Mouse (Mus musculus) lung, embryonic 14.5 days (tissue): ENCODE measurements at regions not wholly inside any gene's neighbourhood (a gene's known extent, or its start where the extent isn't known, plus 50 kb on each side); places are given as distances from the start of the nearest gene placed in this dataset.
A peak's percentile ranks its signal among the peaks of the same experiment; 100 is the strongest.

Source experiments
- ATAC-seq: fragments of 200-750 bp; cut with Nextera tagmentation; 2 replicates; pipeline ENCODE4 v1.8.0; 2017; ENCODE audit warnings: mild to moderate bottlenecking, moderate TSS enrichment, moderate library complexity; ENCODE audit not compliant: insufficient read depth
- DNase-seq: peaks from one replicate; pipeline ENCODE4 v3.0.0-alpha.2; 2015
- H3K27ac ChIP-seq: fragments of 300-500 bp; sonication (generic); 2 replicates; pipeline ENCODE4 v1.5.1; 2014; ENCODE audit warnings: low read depth, mild to moderate bottlenecking, moderate library complexity
- H3K27me3 ChIP-seq: fragments of 300-500 bp; sonication (generic); 2 replicates; pipeline ENCODE4 v1.6.1; 2014; ENCODE audit warnings: low read length, control low read depth; ENCODE audit not compliant: insufficient read depth
- H3K36me3 ChIP-seq: fragments of 300-500 bp; sonication (generic); 2 replicates; pipeline ENCODE4 v1.6.1; 2014; ENCODE audit warnings: control low read depth; ENCODE audit not compliant: insufficient read depth
- H3K4me1 ChIP-seq: fragments of 300-500 bp; sonication (generic); 2 replicates; pipeline ENCODE4 v1.6.1; 2014; ENCODE audit warnings: antibody characterized with exemption, control low read depth; ENCODE audit not compliant: insufficient read depth
- H3K4me2 ChIP-seq: fragments of 300-500 bp; sonication (generic); 2 replicates; pipeline ENCODE4 v1.6.1; 2014; ENCODE audit warnings: mild to moderate bottlenecking
- H3K4me3 ChIP-seq: fragments of 300-500 bp; sonication (generic); 2 replicates; pipeline ENCODE4 v1.5.1; 2014; ENCODE audit warnings: low read depth, low read length
- H3K9ac ChIP-seq: fragments of 300-500 bp; sonication (generic); 2 replicates; pipeline ENCODE4 v1.6.1; 2014
- H3K9me3 ChIP-seq: fragments of 300-500 bp; sonication (generic); 2 replicates; pipeline ENCODE4 v1.6.1; 2016; ENCODE audit warnings: low read depth, low read length, control low read depth
- CTCF ChIP-seq: IDR thresholded peaks from 2 replicates; pipeline ENCODE4 v1.5.1; 2016; ENCODE audit warnings: antibody characterized with exemption, low read depth
- WGBS: fragments of 180-500 bp; shearing (Covaris S2); extraction: QIAGEN DNeasy Blood & Tissue Kit; methylation state at CpG from one replicate; pipeline ENCODE4 v1.1.7; 2014; 5-methylcytosine and 5-hydroxymethylcytosine counted together

DNA sequence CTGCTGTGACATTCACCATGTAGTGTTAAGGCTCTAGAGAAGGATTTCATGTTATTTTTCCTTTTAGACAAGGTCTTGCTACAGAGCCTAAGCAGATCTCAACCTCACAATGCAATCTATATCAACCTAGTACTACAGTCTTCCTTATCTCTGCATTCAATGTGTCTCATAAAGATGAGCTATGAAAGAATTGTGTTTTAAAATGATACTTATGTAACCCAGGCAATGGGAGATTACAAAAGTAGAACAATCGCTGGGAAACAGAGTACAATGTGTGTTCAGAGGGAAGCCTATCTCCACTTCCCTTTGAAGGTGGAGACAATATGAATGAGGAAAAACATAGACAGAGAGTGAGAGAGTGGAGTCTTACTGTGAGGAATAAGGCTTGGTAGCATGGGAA lies 532.5 kb upstream of the Nova1 start:
- Histone ChIP-seq H3K4me2 (no peak overlapping the region), H3K4me1 (no peaks in the 10 kb centered on the region), H3K9me3 (no peaks in the 10 kb centered on the region), H3K27me3 (no peaks in the 10 kb centered on the region), H3K36me3 (no peaks in the 10 kb centered on the region), H3K27ac (no peak overlapping the region), H3K9ac (no peak overlapping the region), H3K4me3 (no peak overlapping the region)
- no peak for TF ChIP-seq CTCF
- WGBS: 89% methylated on average over 1 of the region's 1 CpGs
- ATAC-seq (no peak), DNase-seq (no peak)

DNA sequence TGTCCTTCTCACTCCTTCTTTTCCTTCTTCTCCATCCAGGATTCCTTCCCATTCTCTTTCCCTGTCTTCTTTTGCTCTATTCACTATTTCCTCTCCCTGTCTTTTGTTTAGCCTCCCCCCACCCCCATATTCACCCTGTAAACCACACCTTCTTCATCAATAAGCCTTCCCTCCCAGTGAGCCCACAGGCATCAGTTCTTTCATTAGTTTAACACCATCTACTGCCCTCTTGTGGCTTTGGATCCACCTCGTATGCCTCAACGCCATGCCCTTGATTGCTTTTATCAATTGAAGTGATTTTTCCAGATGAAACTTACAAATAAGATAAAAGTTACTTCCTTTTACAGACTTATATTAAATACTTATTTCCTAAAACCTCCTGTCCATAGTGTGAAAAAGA lies 494.7 kb upstream of the Nova1 start:
- Histone ChIP-seq H3K27ac (no peak overlapping the region), H3K9me3 (no peaks in the 10 kb centered on the region), H3K27me3 (no peaks in the 10 kb centered on the region), H3K4me3 (no peak overlapping the region), H3K36me3 (no peaks in the 10 kb centered on the region), H3K9ac (no peak overlapping the region), H3K4me2 (no peak overlapping the region), H3K4me1 (no peaks in the 10 kb centered on the region)
- ATAC-seq: peak; percentile 65; the same call in 1 of the 2 replicates
- peak; percentile 73 for DNase-seq
- 14% methylated on average over 2 of the region's 2 CpGs for WGBS
- peak; percentile 41 for TF ChIP-seq CTCF

GRCm38 (mm10) chr12:47275904-47276303 lies 457.2 kb upstream of the Nova1 start:
- WGBS: 42% methylated on average over 3 of the region's 3 CpGs
- TF ChIP-seq CTCF: no peak
- H3K27ac ChIP-seq: no peak overlapping the region
- H3K36me3 ChIP-seq: no peaks in the 10 kb centered on the region
- no peaks in the 10 kb centered on the region for H3K4me1 ChIP-seq
- no peak for ATAC-seq
- no peak overlapping the region for H3K4me3 ChIP-seq
- H3K27me3 ChIP-seq: no peaks in the 10 kb centered on the region
- H3K9me3 ChIP-seq: no peaks in the 10 kb centered on the region
- no peak overlapping the region for H3K4me2 ChIP-seq
- DNase-seq: no peak
- H3K9ac ChIP-seq: no peak overlapping the region

DNA sequence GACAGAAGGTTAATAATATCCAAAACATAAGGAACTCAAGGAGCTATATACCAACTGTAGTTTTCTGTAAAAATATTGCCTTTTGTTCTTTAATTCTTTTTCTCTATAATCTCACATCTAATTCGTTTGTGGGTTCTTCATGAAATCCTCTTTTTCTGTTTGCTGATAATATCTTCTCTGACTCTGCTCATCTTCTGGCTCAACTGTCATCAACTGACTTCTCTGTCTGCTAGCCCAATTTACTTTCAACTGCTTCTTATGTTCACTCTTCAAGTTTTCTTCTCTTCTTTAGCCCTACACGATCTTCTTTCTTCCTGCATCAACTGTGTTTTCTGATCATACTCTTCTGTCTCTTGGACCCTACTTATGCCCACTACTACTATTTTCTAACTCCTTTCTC lies 453.6 kb upstream of the Nova1 start:
- no peak overlapping the region for H3K4me3 ChIP-seq
- WGBS: 74% methylated on average over 2 of the region's 2 CpGs
- H3K9ac ChIP-seq: no peak overlapping the region
- H3K27me3 ChIP-seq: no peaks in the 10 kb centered on the region
- H3K9me3 ChIP-seq: no peaks in the 10 kb centered on the region
- no peaks in the 10 kb centered on the region for H3K4me1 ChIP-seq
- ATAC-seq (no peak), DNase-seq (no peak)
- H3K27ac ChIP-seq: no peak overlapping the region
- no peaks in the 10 kb centered on the region for H3K36me3 ChIP-seq
- no peak overlapping the region for H3K4me2 ChIP-seq
- no peak for TF ChIP-seq CTCF

- H3K27me3 ChIP-seq: no peaks in the 10 kb centered on the region
- 68% methylated on average over 1 of the region's 1 CpGs for WGBS
- no peak for TF ChIP-seq CTCF
Measured at GRCm38 (mm10) chr12:47264118-47264517, 445.4 kb upstream of the Nova1 start.

DNA sequence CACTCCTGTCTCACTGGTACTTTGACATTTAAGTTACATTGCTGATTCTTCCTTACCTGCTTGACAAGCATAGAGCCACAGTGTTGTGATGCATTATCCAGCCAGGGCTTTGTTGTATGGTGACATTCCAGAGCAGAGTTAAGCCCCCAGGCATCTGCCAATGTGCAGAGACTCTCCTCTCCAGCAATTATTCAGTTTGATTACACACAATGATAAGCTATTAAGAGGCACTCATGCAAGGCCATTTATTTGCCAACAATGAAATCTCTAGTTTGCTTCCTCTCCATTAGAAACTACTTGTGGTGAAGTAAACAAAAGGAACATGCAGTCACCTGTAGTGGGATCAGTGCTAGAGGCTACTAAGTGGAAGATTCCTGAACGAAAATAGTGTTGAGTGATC lies 444.7 kb upstream of the Nova1 start:
- no peak for DNase-seq
- WGBS: 41% methylated on average over 1 of the region's 1 CpGs
- no peak for ATAC-seq

More at GRCm38 (mm10) chr12:47264118-47264517, 445.4 kb upstream of the Nova1 start:
- H3K36me3 ChIP-seq: no peaks in the 10 kb centered on the region
- H3K9me3 ChIP-seq: no peaks in the 10 kb centered on the region
- no peak overlapping the region for H3K27ac ChIP-seq
- H3K4me3 ChIP-seq: no peak overlapping the region
- DNase-seq (no peak), ATAC-seq (no peak)
- no peak overlapping the region for H3K4me2 ChIP-seq
- no peak overlapping the region for H3K9ac ChIP-seq
- no peaks in the 10 kb centered on the region for H3K4me1 ChIP-seq

GRCm38 (mm10) chr12:47252306-47252705 lies 433.6 kb upstream of the Nova1 start:
- ATAC-seq: no peak
- H3K4me1 ChIP-seq: no peaks in the 10 kb centered on the region
- DNase-seq: peak; percentile 72
- H3K9me3 ChIP-seq: no peaks in the 10 kb centered on the region
- no peak overlapping the region for H3K4me2 ChIP-seq
- H3K27me3 ChIP-seq: no peaks in the 10 kb centered on the region
- no peak overlapping the region for H3K4me3 ChIP-seq
- no peaks in the 10 kb centered on the region for H3K36me3 ChIP-seq
- H3K27ac ChIP-seq: no peak overlapping the region
- H3K9ac ChIP-seq: no peak overlapping the region
- no peak for TF ChIP-seq CTCF

More for the DNA sequence above, 444.7 kb upstream of the Nova1 start:
- no peak for TF ChIP-seq CTCF
- H3K27ac ChIP-seq: no peak overlapping the region
- no peaks in the 10 kb centered on the region for H3K36me3 ChIP-seq
- H3K9me3 ChIP-seq: no peaks in the 10 kb centered on the region
- no peak overlapping the region for H3K9ac ChIP-seq
- H3K4me2 ChIP-seq: no peak overlapping the region
- H3K4me3 ChIP-seq: no peak overlapping the region
- no peaks in the 10 kb centered on the region for H3K27me3 ChIP-seq
- H3K4me1 ChIP-seq: no peaks in the 10 kb centered on the region
